Mouse (Mus musculus): ENCODE data around the gene Ddx6.

Gene Ddx6

GRCm38 (mm10) chr9:44685346-44686330 is 80.9 kb downstream of the Ddx6 start:
- peak; percentile 67 to 87 for DNase-seq (ENCODE audit: inconsistent age in 2 of 2, low spot score in 1 of 2)

- peak in 1 of 2 experiments; percentile 33 for DNase-seq (ENCODE audit: inconsistent age in 2 of 2, low spot score in 1 of 2)
Observed at GRCm38 (mm10) chr9:44686638-44687037, 81.9 kb downstream of the Ddx6 start.

DNA sequence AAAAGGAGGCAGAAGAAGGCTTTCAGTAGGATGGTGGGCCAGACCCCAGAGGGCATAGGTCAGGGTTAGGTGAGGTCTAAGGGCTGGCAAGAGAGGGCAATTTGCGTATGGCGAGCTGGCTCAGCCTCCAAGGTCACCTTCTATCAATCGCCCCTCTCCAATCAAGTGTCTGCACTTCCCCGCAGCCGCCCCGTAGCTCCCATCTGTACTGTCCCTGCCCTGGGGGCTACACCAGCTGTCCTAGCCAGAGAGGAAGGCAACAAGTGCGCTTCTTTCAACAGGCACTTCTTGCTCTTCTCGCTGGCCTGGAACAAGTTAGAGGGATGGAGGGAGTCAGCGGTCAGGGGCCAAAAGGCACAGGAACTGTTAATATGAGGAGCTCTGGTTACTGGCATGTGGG is 83.3 kb downstream of the Ddx6 start:
- DNase-seq (ENCODE audit: inconsistent age in 2 of 2, low spot score in 1 of 2) = no peak

Data from adrenal gland, adult (tissue).